Mouse (Mus musculus) neural tube, embryonic 15.5 days (tissue): ENCODE measurements around the gene Fam189a1. TPM values are rescaled to one million over a fixed set of nuclear protein-coding genes. Genes with fewer than 3 reads are reported as not detected.

ENCODE experiments used
- ATAC-seq: fragments of 200-750 bp; cut with Nextera tagmentation; 2 replicates; pipeline ENCODE4 v1.8.0; 2017; ENCODE audit warnings: mild to moderate bottlenecking, moderate TSS enrichment, moderate library complexity; ENCODE audit not compliant: low FRiP score
- H3K27ac ChIP-seq: fragments of 300-500 bp; sonication (generic); replicated peaks from 2 replicates; pipeline ENCODE4 v1.5.1; 2015; ENCODE audit warnings: mild to moderate bottlenecking, inconsistent platforms
- H3K27me3 ChIP-seq: fragments of 300-500 bp; sonication (generic); replicated peaks from 2 replicates; pipeline ENCODE4 v1.6.1; 2015; ENCODE audit warnings: inconsistent platforms
- H3K36me3 ChIP-seq: fragments of 300-500 bp; sonication (generic); 2 replicates; pipeline ENCODE4 v1.6.1; 2015; ENCODE audit warnings: inconsistent platforms
- H3K4me1 ChIP-seq: fragments of 300-500 bp; sonication (generic); 2 replicates; pipeline ENCODE4 v1.6.1; 2015; ENCODE audit warnings: inconsistent platforms
- H3K4me2 ChIP-seq: fragments of 300-500 bp; sonication (generic); 2 replicates; pipeline ENCODE4 v1.6.1; 2015; ENCODE audit warnings: inconsistent platforms, mild to moderate bottlenecking, moderate library complexity
- H3K4me3 ChIP-seq: fragments of 300-500 bp; sonication (generic); replicated peaks from 2 replicates; pipeline ENCODE4 v1.5.1; 2015; ENCODE audit warnings: mild to moderate bottlenecking, inconsistent platforms
- H3K9ac ChIP-seq: fragments of 300-500 bp; sonication (generic); replicated peaks from 2 replicates; pipeline ENCODE4 v1.6.1; 2015; ENCODE audit warnings: mild to moderate bottlenecking, inconsistent platforms
- H3K9me3 ChIP-seq: fragments of 300-500 bp; sonication (generic); replicated peaks from 2 replicates; pipeline ENCODE4 v1.6.1; 2016; ENCODE audit warnings: inconsistent platforms
- WGBS: fragments of 180-500 bp; shearing (Covaris S2); methylation state at CpG from one replicate; pipeline ENCODE4 v1.1.7; 2015; ENCODE audit warnings: mixed read lengths; 5-methylcytosine and 5-hydroxymethylcytosine counted together
- polyA plus RNA-seq: library from polyadenylated mRNA; unstranded; fragments of >200 nt; fragmentation: Nextera tagmentation; extraction: Ambion mirVana; gene quantifications from 2 replicates; pipeline ENCODE4 v1.2.1, GENCODE M21; 2015

Gene Fam189a1
- polyA plus RNA-seq, 1 experiment from 2014 or later = 13.4 TPM

- WGBS = 73% methylated on average over 4 of the region's 4 CpGs
- no peak overlapping the region for H3K4me3 ChIP-seq
- H3K36me3 ChIP-seq = no peaks in the 10 kb centered on the region
- no peaks in the 10 kb centered on the region for H3K27me3 ChIP-seq
- H3K27ac ChIP-seq = no peak overlapping the region
- no peak for ATAC-seq
- no peak overlapping the region for H3K9ac ChIP-seq
- H3K9me3 ChIP-seq = no peaks in the 10 kb centered on the region
- no peak overlapping the region for H3K4me2 ChIP-seq
- no peaks in the 10 kb centered on the region for H3K4me1 ChIP-seq
Measured at GRCm38 (mm10) chr7:64936927-64937326, 219.4 kb downstream of the Fam189a1 start.

GRCm38 (mm10) chr7:64934115-64934514 lies 222.3 kb downstream of the Fam189a1 start:
- no peaks in the 10 kb centered on the region for H3K27me3 ChIP-seq
- ATAC-seq = no peak
- no peaks in the 10 kb centered on the region for H3K9me3 ChIP-seq
- no peak overlapping the region for H3K27ac ChIP-seq
- H3K36me3 ChIP-seq = no peaks in the 10 kb centered on the region
- no peak overlapping the region for H3K4me2 ChIP-seq
- H3K4me1 ChIP-seq = no peaks in the 10 kb centered on the region
- no peak overlapping the region for H3K4me3 ChIP-seq
- H3K9ac ChIP-seq = no peak overlapping the region
- WGBS = 74% methylated on average over 3 of the region's 3 CpGs

GRCm38 (mm10) chr7:64930980-64931379 lies 225.4 kb downstream of the Fam189a1 start:
- Histone ChIP-seq H3K4me1 (no peaks in the 10 kb centered on the region), H3K9me3 (no peaks in the 10 kb centered on the region), H3K4me2 (no peak overlapping the region), H3K36me3 (no peaks in the 10 kb centered on the region), H3K27ac (no peak overlapping the region), H3K9ac (no peak overlapping the region), H3K4me3 (no peak overlapping the region), H3K27me3 (no peaks in the 10 kb centered on the region)
- WGBS = 61% methylated on average over 4 of the region's 4 CpGs
- no peak for ATAC-seq

GRCm38 (mm10) chr7:64923918-64924317 lies 232.5 kb downstream of the Fam189a1 start:
- no peaks in the 10 kb centered on the region for H3K27me3 ChIP-seq
- no peaks in the 10 kb centered on the region for H3K9me3 ChIP-seq
- no peak overlapping the region for H3K9ac ChIP-seq
- H3K4me1 ChIP-seq = peaks cover 9% of the 10 kb centered on the region; the same call in 1 of the 2 replicates
- ATAC-seq = no peak
- no peak overlapping the region for H3K4me2 ChIP-seq
- H3K4me3 ChIP-seq = no peak overlapping the region
- H3K27ac ChIP-seq = no peak overlapping the region
- 78% methylated on average over 5 of the region's 5 CpGs for WGBS
- no peaks in the 10 kb centered on the region for H3K36me3 ChIP-seq

GRCm38 (mm10) chr7:64921189-64921588 lies 235.2 kb downstream of the Fam189a1 start:
- Histone ChIP-seq H3K4me2 (no peak overlapping the region), H3K27ac (no peak overlapping the region), H3K4me1 (peaks cover 16% of the 10 kb centered on the region), H3K9ac (no peak overlapping the region), H3K4me3 (no peak overlapping the region), H3K27me3 (no peaks in the 10 kb centered on the region), H3K9me3 (0 out of 2 replicates have a peak, but pooled peaks cover 3% of the 10 kb centered on the region), H3K36me3 (no peaks in the 10 kb centered on the region)
- ATAC-seq = no peak
- WGBS = 57% methylated on average over 13 of the region's 13 CpGs

GRCm38 (mm10) chr7:64920735-64921134 lies 235.6 kb downstream of the Fam189a1 start:
- H3K27me3 ChIP-seq = no peaks in the 10 kb centered on the region
- H3K9me3 ChIP-seq = 0 out of 2 replicates have a peak, but pooled peaks cover 3% of the 10 kb centered on the region
- no peak overlapping the region for H3K9ac ChIP-seq
- H3K4me1 ChIP-seq = peaks cover 19% of the 10 kb centered on the region
- no peak overlapping the region for H3K4me3 ChIP-seq
- WGBS = 26% methylated on average over 5 of the region's 5 CpGs
- H3K36me3 ChIP-seq = no peaks in the 10 kb centered on the region
- peak; percentile 41; the same call in 1 of the 2 replicates for ATAC-seq
- no peak overlapping the region for H3K27ac ChIP-seq
- no peak overlapping the region for H3K4me2 ChIP-seq

- Histone ChIP-seq H3K4me3 (no peak overlapping the region), H3K4me1 (peaks cover 34% of the 10 kb centered on the region), H3K4me2 (no peak overlapping the region), H3K27ac (no peak overlapping the region), H3K9ac (no peak overlapping the region), H3K27me3 (no peaks in the 10 kb centered on the region), H3K36me3 (no peaks in the 10 kb centered on the region), H3K9me3 (0 out of 2 replicates have a peak, but pooled peaks cover 3% of the 10 kb centered on the region)
- WGBS = 63% methylated on average over 7 of the region's 7 CpGs
- ATAC-seq = no peak
Measured at GRCm38 (mm10) chr7:64916654-64917053, 239.7 kb downstream of the Fam189a1 start.

GRCm38 (mm10) chr7:64915121-64915520 lies 241.2 kb downstream of the Fam189a1 start:
- ATAC-seq = peak; percentile 10; the same call in 1 of the 2 replicates
- Histone ChIP-seq H3K4me1 (peaks cover 24% of the 10 kb centered on the region), H3K4me2 (no peak overlapping the region), H3K4me3 (no peak overlapping the region), H3K27me3 (no peaks in the 10 kb centered on the region), H3K36me3 (no peaks in the 10 kb centered on the region), H3K27ac (peak overlapping the region; percentile 52), H3K9ac (no peak overlapping the region), H3K9me3 (0 out of 2 replicates have a peak, but pooled peaks cover 3% of the 10 kb centered on the region)
- 21% methylated on average over 2 of the region's 2 CpGs for WGBS

GRCm38 (mm10) chr7:64911945-64912344 lies 244.4 kb downstream of the Fam189a1 start:
- Histone ChIP-seq H3K4me3 (no peak overlapping the region), H3K4me1 (peaks cover 27% of the 10 kb centered on the region), H3K27me3 (no peaks in the 10 kb centered on the region), H3K4me2 (no peak overlapping the region), H3K36me3 (no peaks in the 10 kb centered on the region), H3K27ac (no peak overlapping the region), H3K9ac (no peak overlapping the region), H3K9me3 (no peaks in the 10 kb centered on the region)
- 93% methylated on average over 2 of the region's 2 CpGs for WGBS
- ATAC-seq = no peak

GRCm38 (mm10) chr7:64910208-64910607 lies 246.2 kb downstream of the Fam189a1 start:
- H3K27ac ChIP-seq = no peak overlapping the region
- H3K9me3 ChIP-seq = no peaks in the 10 kb centered on the region
- H3K4me2 ChIP-seq = no peak overlapping the region
- peaks cover 13% of the 10 kb centered on the region; the same call in 1 of the 2 replicates for H3K4me1 ChIP-seq
- H3K4me3 ChIP-seq = no peak overlapping the region
- 85% methylated on average over 2 of the region's 2 CpGs for WGBS
- H3K27me3 ChIP-seq = no peaks in the 10 kb centered on the region
- H3K9ac ChIP-seq = no peak overlapping the region
- no peaks in the 10 kb centered on the region for H3K36me3 ChIP-seq
- no peak for ATAC-seq

- WGBS = 76% methylated on average over 5 of the region's 5 CpGs
- H3K27ac ChIP-seq = no peak overlapping the region
- H3K4me3 ChIP-seq = no peak overlapping the region
- ATAC-seq = no peak
- no peaks in the 10 kb centered on the region for H3K9me3 ChIP-seq
- no peak overlapping the region for H3K4me2 ChIP-seq
- H3K36me3 ChIP-seq = no peaks in the 10 kb centered on the region
- 0 out of 2 replicates have a peak, but pooled peaks cover 2% of the 10 kb centered on the region for H3K4me1 ChIP-seq
- H3K9ac ChIP-seq = no peak overlapping the region
- H3K27me3 ChIP-seq = no peaks in the 10 kb centered on the region
Measured at GRCm38 (mm10) chr7:64906955-64907354, 249.4 kb downstream of the Fam189a1 start.

GRCm38 (mm10) chr7:64905506-64905905 lies 250.9 kb downstream of the Fam189a1 start:
- Histone ChIP-seq H3K27ac (no peak overlapping the region), H3K4me1 (0 out of 2 replicates have a peak, but pooled peaks cover 2% of the 10 kb centered on the region), H3K4me2 (no peak overlapping the region), H3K4me3 (no peak overlapping the region), H3K9me3 (no peaks in the 10 kb centered on the region), H3K9ac (no peak overlapping the region), H3K36me3 (no peaks in the 10 kb centered on the region), H3K27me3 (no peaks in the 10 kb centered on the region)
- no peak for ATAC-seq
- 97% methylated on average over 3 of the region's 3 CpGs for WGBS
